Mouse (Mus musculus) ovary, postnatal 14 days (tissue): ENCODE measurements around the gene Grik4.

Experiments used
- DNase-seq: peaks from one replicate; pipeline ENCODE4 v3.0.0; 2022; ENCODE audit warnings: low spot score

The Grik4 gene

DNA sequence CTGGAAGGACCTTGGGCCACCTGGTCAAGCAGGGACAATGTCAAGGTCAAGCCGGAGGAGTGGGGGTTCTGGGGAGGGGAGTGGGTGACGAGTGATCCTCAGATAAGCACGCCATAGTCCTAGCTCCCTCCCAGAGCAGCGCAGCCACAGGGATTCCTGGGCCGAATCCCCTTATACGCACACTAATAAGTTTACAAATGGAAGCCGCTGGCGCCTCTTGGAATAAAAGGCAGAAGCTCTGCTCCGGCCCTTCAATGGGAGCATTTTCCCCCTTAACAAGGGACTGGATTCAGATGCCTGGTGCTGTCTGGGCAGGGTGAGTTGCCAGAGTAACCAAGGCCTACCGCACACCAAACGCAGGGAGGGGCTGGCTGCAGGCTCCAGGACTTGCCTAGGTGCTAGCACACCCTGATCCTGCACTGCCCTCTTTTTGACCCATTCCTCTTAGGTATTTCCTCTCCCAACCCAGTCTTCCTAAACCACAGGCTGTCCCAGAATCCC, 46.2 kb downstream of the Grik4 start:
- DNase-seq = no peak

DNA sequence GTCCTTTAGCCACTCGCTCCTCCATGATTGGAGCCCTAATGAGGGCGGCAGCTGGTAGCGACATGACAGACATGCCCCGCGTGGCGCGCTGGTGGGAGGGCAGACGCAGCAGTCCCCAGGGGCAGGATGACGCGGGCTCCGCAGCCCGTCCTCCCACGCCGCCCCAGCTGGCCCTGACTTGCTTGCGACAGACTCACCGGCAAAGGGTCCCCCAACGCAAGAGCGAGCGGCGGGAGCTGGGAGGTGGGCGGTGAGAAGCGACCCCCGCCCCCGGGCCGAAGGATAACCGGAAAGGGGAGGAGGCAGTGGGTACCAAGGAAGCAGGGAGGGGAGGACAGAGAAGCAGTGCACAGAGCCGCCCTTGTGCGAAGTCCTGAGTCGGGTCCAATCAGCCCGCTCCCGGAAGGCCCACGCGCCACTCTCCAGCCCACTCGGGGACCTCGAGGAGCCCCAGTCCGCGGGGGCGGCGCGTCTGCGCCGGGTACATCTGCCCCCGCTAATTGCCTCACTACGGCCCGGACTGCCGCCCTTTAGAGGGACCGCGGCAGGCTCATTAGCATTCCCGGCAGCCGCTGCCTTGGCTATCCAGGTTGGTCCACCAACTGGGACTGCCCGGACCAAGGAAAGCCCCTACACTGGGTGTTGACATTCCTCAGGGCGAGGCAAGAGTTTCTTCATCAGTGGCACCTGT, 46.8 kb downstream of the Grik4 start:
- DNase-seq = peak; percentile 19

DNA sequence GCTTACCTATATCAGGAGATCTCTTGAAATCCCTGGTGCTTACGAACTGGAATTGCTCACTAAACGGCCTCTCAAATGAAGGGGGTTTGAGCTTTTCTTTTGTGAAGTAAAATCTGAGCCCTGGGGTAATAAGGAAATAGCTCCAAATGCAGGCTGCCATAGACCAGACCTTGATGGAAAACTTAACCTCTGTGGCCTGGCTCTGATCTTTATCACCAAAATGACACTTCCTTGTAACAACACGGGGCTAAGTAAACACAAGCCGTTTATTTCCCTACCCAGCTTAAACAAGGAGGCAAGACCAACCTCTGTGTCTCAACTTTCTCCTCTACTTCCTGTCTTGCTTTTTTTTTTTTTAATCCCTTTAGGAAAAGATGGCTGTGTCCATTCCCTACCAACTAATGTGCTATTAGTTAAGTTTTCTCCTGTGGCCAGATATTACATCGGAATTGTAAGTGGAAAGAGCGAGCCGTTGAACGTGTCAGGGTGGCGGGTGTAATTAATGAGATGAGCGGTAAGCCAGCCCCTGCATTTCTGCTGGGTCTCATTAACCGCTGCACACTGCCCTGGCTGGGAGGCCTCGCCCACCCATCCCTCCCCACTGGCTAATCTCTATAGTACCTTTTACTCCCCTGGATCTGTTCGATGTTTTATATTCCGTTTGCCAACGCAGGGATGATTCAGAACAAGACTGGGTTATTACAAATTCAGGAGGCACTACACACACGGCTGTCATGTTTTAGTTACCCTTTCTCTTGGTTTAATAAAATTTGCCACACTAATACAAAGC, 47.7 kb downstream of the Grik4 start:
- no peak for DNase-seq

DNA sequence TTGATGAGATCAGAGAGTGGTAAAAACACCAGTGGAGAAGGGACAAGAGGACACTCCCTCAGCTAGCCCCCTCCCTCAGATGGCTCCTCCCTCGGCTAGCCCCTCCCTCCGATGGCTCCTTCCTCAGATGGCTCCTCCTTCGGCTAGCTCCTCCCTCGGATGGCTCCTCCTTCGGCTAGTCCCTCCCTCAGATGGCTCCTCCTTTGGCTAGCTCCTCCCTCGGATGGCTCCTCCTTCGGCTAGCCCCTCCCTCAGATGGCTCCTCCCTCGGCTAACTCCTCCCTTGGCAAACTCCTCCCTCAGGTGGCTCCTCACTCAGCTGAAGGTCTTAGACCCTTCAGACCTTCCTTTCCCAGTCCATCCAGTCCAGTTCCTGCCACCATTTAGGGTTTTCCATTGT, 51.5 kb downstream of the Grik4 start:
- DNase-seq = no peak

DNA sequence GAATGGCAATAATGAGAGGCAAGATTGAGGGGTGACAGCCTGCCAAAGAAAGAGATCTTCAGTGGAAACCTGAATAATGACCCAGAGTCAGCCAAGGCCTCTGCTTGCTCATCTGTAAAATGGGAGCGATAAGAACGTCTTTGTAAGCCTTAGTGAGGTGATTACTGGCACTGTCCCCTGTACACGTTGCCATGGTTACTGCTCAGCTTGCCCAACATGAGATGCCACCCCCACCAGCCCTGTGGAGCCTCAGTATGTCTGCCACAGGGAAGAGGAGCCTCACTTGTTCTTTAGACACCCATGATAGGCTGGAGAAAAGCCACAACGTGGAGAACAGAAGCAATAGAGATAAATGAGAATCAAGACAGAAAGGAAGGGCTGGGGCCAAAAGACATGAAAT, 56.4 kb downstream of the Grik4 start:
- DNase-seq = no peak

DNA sequence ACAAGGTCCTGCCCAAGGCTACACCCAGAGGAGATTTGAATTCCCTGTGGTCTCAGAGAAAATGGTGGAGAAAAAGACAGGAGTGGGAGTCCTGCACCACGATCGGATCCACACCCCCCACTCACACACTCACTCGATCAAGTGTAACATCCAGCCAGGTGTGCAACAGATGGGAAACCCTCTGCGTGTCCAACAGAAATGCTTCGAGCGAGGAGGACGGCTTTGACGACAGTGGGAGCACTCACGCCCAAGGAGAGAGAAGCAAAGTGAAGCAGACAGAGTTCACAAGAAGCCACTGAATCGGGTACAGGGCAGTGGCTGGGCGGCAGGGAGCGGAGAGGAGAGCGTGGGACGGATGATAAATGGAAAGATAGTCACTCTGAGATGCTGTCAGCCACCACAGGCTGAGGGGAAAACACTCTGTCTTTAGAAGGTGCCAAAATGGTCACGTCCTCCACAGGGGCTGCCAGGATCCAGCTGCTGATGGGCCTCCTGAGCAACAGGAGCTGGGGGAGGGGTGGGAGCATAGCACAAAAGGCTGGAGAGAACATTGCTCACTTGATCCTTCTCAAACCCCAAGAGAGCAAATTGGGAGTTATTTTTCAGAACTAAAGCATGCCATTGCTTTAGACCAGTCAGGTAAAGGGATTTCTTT, 58.1 kb downstream of the Grik4 start:
- DNase-seq = no peak

DNA sequence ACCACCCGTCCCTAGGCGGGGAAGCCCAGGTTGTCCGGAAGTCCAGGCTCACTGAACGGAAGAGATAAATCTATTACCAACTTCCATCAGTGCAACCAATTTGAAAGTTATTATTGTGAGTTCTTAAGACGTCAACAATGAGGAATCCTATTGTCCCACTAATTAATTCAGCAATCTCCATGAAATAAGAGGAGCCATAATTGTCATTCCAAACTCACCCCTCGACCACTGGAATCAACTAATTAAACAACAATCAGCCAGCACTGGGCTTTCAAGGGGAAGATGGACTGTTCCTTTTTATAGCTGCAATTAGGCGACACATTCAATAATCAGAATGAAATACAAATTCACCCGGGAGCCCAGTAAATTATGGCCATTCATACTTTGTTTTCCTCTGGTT, 58.7 kb downstream of the Grik4 start:
- DNase-seq = no peak

DNA sequence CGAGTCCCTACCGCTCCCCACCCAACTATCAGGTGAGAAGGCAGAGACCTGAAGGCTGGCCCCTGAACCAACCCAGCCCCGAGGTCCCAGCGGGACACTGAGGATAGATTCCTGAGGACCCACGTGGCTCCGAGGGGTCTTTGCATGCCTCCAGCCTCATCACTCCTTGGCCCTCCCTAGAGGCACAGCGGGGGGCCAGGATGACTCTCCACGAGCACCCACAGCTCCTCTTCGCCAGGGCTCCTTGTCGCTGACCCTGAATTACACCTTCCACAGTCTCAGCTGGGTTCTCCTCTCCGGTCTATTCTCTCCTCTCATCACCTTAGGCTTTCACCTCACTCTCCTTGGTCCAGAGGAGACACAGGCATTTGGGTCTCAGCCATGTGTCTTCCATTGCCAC, 59.2 kb downstream of the Grik4 start:
- DNase-seq = no peak

DNA sequence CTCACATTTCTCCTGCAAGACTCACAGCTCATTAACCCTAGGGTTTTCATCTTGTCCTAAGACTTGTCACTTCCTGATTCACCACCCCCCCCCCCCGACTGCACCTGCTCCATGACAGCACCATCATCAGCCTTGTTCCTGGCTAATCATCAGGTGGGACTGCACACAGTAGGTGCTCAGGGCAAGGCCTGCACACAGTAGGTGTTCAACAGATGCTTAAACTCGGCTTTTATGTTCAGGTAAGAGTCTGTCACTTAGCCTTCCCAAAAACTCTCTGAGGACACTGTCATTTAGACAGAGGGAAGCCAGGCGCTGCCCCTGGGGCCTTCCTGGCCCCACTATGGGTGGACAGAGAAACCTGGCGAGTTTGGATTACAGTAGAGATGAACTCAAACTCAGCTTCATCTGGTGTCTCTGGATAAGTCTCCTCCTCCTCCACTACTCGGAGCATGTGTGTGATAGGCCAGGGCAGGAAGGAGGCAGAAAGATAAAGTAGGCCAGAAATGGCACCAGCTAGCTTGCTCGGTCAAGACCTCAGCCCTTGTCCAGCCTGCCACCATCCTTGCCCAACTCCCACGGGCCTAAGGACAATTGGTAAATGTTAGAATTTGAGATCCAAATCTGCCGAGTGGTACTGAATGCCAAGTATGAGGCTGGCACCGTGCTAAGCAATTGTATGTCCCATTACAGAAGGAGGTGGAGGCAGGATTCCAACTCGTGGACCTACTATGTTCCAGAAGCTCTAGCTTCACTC, 61.1 kb downstream of the Grik4 start:
- DNase-seq = no peak

DNA sequence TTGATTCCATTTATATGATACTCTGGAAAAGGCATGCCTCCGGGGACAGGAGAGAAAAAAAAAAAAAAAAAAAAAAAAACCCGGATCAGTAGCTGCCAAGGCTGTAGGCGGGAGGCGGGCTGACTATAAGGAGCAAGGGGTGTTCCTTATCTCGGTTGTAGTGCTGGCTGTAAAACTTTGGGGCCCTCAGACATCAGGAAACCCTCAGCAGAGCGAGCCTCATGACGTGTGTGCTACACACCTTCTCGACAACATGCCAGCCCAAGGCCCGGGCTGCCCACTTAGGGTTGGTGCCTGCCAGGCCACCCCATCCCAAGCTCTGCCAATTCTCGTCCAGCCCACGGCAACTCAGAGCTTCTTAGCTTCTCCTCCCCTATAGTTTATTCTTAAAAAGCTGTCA, 62.0 kb downstream of the Grik4 start:
- no peak for DNase-seq

DNA sequence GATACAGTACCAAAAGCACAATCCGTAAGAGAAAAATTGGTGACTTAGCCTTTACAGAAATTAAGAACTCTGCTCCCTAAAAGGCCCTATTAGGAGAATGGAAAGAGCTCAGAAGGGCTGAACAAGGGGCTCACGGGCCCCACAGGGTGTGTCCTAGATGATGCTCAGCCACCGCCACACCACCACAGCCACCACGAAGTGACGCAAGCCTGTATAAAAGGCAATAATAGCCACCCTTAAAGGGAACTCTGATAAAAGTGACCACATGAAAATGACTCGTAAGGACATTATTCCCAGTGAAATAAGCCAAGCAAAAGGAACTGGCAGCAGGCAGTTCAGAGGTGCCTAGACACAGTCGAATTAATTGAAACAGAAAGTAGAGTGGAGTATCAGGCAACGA, 63.3 kb downstream of the Grik4 start:
- DNase-seq = no peak

DNA sequence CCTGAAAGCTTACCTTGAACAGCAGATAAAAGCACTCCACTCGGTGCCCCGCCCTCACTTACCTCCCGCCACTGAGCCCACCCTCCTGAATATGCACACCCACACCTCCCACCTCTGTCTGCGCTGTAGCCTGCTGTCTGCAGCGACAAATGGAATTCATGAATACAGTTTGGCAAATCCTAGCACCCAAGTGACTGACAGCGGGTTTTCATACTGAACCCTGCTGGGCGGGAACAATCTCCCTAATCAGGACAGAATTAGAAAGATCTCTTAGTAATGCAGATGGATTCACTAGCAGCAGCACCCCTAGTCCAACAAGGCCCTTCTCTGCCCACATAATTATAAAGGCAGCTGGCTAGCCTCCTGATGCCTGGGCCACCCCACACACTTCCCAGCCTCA, 65.9 kb downstream of the Grik4 start:
- no peak for DNase-seq

DNA sequence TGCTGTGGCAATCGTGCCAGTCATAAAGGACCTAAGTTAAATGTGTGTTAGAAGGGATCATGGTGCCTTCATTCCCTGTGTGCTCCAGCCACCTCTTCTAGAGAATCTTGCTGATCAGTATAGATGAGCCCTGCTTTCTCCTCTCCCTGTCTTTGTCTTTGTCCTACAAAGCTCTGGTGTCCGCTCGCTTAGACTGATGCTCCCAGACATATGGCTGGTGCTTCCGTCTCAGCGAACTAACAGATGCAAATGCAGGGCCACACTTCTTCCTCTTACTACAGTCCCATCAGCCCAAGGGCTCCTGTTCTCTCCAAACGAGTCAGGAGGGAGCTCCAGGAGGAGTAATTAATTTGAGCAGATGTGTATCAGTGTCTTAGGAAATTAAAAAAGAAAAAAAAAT, 71.4 kb downstream of the Grik4 start:
- DNase-seq = no peak

DNA sequence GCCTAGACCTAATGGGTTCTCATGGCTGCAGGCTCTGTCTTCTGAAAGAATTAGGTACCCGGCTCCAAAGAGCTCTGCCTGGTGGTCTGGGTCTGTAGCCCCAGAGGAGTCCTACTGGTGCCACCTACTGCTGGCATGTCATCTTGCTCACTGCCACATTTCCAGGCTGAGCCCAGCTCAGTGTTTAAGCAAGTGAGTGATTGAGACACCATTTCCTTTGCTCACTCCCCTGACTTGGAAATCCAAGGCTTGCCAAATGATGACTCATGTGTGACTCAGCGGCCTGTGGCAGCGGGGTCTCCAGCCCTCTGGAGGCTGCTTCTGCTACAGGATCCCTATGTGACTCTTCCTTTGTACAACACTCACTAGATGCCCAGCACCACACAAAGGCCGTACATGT, 72.6 kb downstream of the Grik4 start:
- no peak for DNase-seq

DNA sequence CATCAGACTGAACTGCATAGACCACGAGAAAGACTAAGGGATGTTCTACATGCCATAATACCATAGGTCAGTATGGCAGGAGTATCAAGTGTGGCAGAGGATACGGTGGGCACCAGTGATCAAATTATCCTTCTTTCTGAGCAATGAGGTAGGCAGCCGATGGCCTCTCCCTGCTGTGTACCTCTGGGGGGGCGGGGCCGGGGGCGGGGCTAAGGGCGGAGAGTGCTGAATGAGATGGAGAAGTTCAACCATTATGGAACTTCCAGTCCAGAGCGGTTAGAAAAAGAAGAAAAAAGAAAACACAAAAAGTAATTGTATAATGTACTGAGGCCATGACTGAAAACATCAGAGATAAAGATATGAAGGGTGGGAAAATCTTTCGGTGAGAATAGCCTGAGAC, 74.0 kb downstream of the Grik4 start:
- no peak for DNase-seq

DNA sequence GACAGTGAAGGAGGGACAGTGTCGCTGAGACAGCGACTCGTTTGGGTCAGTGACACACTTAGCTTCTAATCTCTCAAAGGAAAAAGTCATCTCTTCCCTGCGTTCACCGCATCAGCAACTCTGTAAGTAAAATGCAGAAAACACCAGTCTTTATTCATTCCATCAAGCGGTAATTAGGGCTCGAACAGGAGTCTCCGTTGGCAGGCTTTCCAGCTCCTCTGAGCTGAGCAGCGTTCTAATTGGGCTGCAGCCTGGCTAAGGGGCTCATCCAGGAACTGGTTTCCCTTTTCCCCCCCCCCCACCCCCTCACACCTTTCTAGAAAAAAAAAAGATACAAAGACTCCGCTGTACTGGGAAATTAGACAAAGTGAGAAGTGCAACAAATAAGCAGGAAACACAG, 75.8 kb downstream of the Grik4 start:
- DNase-seq = no peak

DNA sequence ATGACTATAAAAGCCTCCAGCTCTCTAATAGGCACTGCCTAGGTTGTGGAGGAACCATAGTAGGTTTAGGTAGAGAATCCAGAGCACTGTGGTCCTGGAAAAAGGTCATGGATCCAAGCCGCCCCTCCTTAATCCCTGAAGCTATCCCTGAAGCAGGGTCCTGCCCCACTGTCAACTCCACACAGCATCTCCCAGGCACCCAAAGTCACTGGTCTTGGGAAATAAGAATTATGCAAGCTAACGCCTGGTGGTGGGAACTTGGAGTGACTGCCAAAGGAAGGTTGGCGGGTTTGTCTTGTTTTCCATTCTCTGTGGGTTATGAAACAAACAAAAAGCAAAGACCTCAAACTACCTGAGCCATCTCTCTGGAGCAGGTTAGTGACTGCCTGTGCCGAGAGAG, 77.6 kb downstream of the Grik4 start:
- DNase-seq = no peak

DNA sequence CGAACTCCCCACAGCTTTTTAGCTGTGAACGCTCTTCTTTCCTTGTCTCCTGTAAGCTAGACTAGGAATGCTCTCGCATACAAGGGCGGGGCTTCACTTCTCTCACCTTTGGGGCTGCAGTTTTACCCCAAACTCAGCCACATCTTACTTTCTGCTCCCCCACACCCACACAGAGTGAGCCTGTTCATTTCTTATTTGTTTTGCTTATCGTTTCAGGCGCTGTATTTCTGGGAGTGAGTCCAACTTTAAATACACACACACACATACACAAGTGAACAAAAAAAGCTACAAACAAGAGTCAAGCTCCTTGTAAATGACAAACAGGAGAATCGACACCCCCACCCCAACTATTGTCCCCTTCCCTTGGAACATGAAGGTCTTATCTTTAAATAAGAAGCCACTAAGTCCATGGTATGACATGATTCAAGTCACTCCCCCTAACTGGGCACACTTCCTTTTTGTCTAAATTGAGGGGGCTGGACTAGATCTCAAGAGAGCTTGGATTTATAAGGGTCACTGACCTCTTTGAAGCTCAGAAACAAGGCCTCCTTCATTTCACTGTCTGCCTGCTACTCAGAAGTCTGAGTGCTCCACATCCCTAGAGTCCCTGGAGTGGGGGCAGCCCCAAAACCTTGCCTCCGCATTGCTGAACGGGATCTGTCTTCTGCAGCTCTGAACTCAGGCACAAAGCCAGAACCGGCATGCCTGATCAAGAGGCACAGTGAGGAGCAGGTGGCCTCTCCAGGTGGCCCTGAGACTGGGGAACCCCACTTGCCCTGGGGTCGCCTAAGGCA, 79.1 kb downstream of the Grik4 start:
- DNase-seq = no peak

DNA sequence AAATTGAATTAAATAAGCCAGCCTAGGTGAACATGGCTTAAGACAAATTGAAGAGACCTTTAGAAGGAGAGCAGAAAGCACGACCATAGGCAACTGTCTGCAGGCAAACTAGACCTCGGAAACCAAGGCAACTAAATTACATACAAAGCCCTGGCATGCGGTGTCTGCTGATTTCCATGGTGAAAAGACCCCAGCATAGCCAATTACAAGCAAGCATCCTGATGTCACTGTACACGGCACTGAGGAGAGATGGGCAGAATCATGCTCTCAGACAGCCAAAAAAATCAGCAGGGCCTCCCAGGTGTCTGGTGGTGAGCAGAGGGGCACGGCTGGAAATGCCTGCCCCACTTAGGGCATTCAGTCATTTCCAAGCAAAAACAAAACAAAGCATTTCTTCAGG, 80.9 kb downstream of the Grik4 start:
- no peak for DNase-seq

DNA sequence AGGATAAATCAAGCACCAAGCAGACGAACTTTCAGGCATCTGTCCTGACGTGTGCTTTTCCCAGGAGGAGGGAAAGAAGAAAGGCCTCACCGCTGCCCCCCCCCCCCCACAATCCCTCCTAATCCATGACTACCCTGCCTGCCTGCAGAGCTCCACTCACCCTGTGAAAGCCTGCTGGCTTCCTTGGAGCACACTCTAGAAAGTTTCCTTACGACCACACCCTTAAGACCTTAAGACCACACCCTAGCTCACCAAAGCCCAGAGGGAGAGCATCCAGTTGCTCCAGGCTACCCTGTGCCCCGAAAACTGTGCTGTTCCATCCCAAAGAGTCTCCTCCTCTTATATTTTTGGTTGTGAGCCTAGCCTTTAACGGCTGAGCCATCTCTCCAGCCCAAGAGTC, 82.6 kb downstream of the Grik4 start:
- DNase-seq = no peak

DNA sequence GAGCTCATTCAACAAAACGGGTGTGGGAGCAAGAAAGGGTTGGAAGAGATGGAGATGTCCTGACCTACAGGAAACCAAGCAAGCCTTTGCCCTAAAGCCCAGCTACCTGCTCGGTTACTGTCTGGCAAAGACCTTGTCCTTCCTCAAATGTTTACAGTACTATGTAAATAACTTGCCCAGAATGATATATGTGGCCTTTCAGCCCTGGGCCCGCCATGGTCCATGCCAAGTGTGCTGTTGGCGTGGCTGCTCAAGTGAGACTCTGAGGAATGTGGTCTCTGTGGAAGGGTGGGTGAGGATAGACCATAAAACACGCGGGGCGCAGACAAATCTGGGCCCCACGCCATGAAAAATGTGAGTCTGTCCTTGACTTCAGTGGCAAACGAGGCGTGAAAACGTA, 83.1 kb downstream of the Grik4 start:
- DNase-seq = no peak
